Mouse (Mus musculus): ENCODE measurements at regions not wholly inside any gene's neighbourhood (a gene's known extent, or its start where the extent isn't known, plus 50 kb on each side); places are given as distances from the start of the nearest gene placed in this dataset.

- no peak for DNase-seq
Measured at GRCm38 (mm10) chr1:61050346-61050745, 72.6 kb downstream of the Icos start.

DNA sequence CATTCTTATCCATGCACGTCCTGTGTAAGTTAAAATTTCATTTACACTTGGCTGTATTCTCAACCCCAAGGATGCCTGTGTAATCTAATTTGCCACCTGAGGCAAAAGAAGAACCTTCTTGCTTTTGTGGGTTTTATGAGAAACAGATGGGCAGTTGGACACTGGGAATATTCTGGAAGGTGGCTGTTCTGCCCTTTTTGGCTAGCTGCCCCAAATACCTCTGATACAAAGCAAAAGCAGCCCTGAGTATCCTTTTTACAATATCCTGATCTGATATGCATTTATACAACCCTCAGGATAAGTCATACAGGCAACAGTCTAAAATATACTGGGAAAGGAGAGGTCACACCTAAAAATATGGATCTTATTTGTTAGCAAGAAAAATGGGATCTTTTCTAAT is 75.9 kb downstream of the Icos start:
- no peak for DNase-seq

DNA sequence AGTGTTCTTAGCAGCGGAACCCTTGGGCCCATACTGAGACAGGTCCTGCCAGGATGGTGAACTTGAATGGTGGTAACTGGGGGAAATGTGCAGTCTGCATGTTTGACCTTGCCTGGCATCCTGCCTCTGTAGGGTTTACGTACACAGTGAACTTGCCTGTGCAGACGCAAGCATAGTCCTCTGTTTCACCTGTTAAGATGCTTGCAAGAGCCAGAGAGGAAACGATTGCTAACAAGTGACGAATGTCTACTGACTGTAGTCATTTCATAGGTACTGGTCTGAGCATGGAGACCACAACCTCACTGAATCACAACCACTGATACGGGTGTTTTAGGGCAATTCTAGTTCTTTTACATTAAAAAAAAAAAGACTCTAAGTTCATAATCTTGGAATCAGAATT is 76.7 kb downstream of the Icos start:
- no peak for DNase-seq

GRCm38 (mm10) chr1:61055176-61055575 is 77.4 kb downstream of the Icos start:
- peak; percentile 21 to 26 for DNase-seq

DNA sequence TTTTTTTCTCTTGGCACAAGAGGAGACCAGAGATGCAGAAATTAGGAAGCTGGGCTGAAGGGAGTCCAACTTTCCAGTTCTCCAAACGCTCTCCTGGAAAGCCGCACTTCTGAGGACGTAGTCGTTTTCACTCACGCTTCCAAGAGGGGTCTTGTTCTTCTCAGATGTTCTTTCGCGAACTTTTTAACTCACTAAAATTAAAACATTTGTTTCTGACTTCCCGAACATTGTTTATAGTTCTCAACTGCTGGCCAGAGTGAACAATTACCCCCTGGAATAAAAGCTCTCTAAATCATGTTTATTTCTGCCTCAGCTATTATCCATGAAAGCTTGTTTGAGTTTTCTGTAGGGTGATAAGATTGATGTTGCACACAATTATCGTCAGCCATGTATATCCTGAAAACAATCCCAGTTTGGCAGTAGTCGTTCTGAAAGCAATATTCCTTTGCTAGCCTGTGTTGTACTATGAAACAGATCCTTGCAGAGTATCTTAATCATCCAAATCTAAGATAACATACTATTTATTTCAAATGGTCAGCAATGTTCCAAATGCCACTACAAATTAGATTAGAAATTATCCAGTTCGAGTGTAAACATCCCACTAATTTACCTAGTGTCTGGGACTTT is 82.3 kb downstream of the Icos start:
- no peak for DNase-seq

DNA sequence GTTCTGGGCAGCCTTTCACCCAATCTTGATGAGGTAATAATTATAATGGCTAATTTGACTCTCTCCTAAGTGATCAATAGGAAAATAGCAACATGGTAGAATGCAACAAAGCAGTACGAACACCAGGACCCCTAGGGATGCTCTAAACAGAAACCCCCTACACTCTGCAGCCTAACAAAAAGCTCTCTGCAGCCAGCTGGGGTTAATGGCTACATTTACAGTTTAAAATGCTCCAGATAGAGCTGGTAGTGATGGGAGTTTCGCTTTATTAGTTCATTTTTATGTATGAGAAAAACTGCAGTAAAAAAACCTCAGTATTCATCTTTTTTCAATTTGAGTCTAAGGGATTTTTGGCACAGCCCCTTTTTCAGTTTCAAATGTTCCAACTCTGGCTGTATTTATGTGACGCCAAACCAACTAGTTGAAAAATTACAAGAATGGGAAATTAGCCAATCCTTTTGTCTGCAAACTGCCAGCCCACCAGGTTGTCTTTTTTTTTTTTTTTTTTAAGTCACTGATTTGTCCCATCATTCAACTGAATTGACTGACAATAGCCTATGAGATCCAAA is 84.2 kb downstream of the Icos start:
- no peak for DNase-seq

- DNase-seq: no peak
Measured at GRCm38 (mm10) chr1:61068112-61068511, 90.4 kb downstream of the Icos start.

- no peak for DNase-seq
Measured at GRCm38 (mm10) chr1:61074127-61074526, 96.4 kb downstream of the Icos start.

GRCm38 (mm10) chr1:61075335-61075734 is 97.6 kb downstream of the Icos start:
- no peak for DNase-seq

DNA sequence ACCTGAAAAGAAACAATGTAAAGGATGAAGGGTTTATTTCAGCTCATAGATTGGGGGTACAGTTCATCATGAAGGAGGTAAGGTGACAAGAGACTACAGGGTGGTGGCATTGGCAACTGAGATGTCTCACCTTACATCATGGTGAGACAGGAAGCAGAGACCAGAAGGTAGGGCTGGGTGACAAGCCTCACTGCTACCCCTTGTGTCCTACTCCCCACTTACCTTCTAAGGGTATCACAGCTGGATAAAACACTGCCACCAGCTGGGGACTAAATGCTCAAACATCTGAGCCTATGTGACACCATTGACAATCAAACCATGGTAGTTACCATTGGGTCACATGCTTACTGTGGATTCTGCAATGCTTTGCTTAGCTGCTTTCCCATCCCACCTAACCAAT is 107.0 kb downstream of the Icos start:
- DNase-seq: no peak

GRCm38 (mm10) chr1:61086811-61087210 is 109.1 kb downstream of the Icos start:
- no peak for DNase-seq

GRCm38 (mm10) chr1:61090801-61091200 is 113.1 kb downstream of the Icos start:
- no peak for DNase-seq

- DNase-seq: no peak
Measured at GRCm38 (mm10) chr1:61095481-61096165, 117.9 kb downstream of the Icos start.

DNA sequence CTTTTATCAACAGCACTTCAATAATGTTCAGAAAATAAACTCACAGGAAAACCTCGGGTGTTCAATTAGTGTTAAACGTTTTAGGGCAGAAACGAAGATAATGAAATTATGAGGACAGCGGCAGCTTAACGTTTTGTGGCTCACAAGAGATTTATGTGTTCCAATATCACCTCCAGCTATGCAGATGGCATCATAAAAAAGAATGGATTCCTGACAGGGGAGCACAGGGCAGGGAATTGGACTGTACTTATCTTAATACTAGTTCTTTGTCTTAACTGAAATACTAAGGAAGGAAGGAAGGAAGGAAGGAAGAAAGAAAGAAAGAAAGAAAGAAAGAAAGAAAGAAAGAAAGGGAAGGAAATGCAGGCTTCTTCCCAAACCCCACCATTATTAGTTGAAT is 121.6 kb downstream of the Icos start:
- DNase-seq: no peak

- DNase-seq: no peak
Measured at GRCm38 (mm10) chr1:61101679-61102078, 124.0 kb downstream of the Icos start.

GRCm38 (mm10) chr1:61102346-61102745 is 124.6 kb downstream of the Icos start:
- DNase-seq: no peak

- DNase-seq: no peak
Measured at GRCm38 (mm10) chr1:61103581-61103980, 125.9 kb downstream of the Icos start.

DNA sequence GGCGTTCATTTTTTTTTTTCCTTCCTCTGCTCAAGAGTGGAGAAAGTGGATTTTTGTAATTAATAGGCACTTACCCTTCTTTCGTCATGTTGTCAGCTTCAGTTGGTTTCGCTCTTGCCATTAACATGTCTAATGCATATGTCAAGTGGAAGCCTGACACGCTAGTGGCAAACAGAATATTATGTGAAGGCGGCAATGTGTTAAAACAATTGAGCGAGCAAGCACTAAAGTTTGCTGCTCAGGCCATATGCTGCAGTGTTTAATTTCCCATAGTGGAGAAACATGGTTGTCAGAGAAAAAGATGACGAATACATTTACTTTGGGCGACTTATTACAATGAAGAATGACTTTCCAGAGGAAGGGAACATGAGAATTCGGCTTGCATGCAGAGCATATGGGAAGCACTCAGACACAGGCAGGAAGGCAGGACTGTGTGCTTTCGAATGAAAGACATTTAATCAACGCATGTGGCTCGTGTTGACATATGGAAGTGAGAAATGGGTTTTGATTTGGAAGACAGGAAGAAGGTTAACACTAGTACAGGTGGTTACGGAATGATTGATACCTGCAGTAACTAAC is 134.1 kb downstream of the Icos start:
- no peak for DNase-seq

DNA sequence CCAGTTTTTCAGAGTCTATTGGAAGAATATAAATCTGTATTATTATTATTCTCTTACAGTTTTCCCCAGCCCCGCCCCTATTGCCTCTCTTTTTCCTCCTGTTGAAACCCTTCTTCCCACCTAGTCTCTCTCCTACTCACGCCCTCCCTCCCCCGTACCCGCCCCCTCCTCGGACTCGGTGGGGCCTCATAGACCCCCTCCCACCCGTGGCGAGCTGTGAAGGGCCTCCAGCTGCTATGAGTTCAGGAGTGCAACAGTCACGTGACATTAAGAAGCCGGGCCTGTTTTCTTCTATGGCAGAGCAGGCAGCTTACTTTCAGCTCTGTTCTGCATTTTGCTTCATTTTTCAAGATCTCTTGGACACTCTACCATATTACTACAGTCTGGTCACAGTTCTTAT is 139.8 kb downstream of the Icos start:
- no peak for DNase-seq

- DNase-seq: no peak
Measured at GRCm38 (mm10) chr1:61118071-61118470, 140.3 kb downstream of the Icos start.

- DNase-seq: no peak
Measured at GRCm38 (mm10) chr1:61121480-61121879, 143.8 kb downstream of the Icos start.

DNA sequence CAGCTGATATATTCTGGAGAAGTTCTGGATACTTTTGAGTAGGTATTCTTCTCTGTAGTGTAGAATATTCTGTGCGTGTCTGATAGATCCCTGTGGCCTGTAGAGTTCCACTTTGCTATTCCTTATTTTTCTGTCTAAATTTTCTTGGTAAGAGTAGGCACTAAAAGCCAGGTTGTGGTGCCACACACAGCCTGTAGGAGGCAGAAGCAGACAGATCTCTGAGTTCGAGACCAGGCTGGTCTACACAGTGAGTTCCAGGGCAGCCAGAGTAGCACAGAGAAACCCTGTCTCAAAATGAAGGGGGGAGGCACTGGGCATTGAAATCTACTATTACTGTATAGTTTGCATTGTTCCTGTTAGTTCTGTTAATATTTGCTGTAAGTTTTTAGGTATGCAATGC is 147.4 kb downstream of the Icos start:
- no peak for DNase-seq

DNA sequence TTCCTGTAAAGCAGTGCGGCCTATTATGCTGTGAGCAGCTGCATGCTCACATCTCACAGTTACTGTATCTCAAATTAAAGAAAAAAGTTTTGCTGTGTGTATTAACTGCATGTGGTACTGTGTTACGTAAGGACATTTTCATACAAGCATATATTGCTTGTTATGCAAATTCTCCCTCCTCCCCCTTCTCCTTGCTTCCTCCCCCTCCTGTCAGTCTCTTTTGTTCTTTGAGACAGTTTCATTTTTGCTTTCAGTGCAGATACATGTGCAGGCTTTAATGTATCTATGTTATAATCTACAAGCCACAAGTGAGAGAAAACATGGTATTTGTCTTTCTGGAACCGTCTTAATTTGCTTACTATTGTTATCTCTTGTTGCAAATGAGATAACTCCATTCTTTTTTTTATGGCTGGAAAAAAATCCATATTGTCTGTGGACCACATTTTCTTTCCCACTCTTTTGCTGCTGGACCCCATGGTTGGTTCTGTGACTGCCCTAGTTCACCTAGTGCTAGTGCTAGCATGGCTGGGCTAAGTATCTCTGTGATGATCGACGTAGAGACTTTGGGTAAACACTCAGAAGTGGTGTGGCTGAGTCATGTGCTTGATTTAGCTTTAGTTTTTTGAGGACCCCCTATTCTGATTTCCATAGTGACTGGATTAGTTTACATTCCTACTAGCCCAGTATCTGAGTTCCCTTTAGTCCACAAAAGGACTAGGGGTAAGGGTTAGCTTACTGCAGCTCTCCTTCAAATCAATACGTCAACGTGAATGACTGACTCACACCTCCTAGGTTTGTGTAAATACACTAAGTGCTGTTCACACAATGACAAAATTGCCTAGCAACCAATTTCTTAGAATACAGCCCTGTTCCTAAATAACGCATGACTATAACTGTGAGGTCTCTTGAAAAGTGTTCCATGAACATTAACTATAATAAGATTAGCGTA is 158.1 kb downstream of the Icos start:
- no peak for DNase-seq
